Mouse (Mus musculus): Measurements from ENCODE around the gene Smarca2.

GRCm38 (mm10) chr19:26759295-26759694 lies 154.4 kb downstream of the Smarca2 start:
- TF ChIP-seq POLR2A (IDR thresholded peaks at IDR 0.05; ENCODE audit: control insufficient read depth, low read depth, low read length) (no peak), CTCF (IDR thresholded peaks at IDR 0.05; ENCODE audit: control insufficient read depth, insufficient read depth, insufficient replicate concordance, low read depth, low read length) (no peak)
